Mouse (Mus musculus) liver, adult (tissue): ENCODE results near the gene Tef.

Experiments used
- GATA4 ChIP-seq: IDR thresholded peaks from 2 replicates; pipeline ENCODE4 v1.6.1; 2014; ENCODE audit warnings: mild to moderate bottlenecking, low read length; ENCODE audit not compliant: insufficient replicate concordance

The Tef gene

DNA sequence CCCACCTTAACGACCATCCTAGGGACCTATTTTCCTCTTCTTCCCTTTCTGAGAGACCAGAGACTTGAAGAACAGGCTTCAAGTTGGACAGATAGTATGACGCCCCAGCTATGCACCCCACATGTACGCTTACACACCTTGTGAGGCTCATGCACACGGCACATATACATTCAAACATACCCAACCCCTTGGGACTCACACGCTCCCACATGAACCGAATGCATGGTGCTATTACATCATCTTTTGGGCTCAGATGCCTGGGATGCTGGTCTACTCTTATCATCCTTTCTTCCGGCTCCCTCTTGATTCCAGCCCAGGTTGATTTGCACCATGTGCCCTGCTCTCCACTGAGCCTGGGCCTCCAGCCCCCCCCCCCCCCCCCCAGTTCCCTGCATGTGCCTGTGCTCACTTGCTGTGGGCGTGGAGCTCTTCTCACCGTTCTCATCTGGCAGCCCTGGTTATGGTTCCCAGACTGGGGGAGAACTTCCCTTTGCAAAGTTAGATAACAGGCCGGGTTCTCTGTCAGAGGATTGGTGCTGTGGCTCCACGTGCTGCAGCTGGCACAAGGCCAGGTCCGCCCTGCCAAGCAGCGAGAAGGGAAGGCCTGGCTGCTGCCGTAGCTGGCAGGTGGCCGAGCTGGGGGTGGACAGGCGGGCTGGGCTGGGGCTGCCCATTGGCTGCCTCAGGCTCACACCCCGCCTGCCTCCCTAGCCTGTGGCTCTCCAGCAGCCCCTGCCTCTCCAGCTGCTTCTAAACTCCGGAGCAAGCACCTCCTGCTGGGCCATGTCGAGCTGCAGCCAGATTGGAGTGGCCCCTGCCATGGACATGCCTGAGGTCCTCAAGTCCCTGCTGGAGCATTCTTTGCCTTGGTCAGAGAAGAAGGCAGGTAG, at the start of gene Tef:
Gene Tef, plus strand, starts transcription at position 421 of the 890 bp plus-strand sequence.
- TF ChIP-seq GATA4: peak; percentile 85; the same call in 1 of the 2 replicates

- TF ChIP-seq GATA4: no peak
Measured at GRCm38 (mm10) chr15:81753669-81754068, 48.6 kb upstream of the Tef start.

DNA sequence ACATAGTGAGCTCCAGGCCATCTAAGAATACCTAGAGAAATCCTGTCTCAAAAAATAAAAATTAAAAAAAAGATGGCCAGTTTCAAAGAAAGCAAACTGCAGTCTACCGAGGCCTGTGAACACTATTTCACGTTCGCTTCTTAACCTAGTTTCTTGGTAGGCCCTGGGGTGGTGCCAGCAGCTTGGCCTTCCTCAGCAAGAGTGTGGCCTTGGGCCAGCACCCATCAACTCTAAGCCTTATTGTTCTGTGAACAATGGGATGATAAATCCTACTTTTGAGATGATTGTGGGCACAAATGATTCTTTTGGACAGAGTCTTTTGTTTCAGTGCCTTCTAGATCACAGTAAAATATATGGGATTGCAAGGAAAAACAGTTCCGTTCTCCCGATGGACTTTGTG, 43.5 kb upstream of the Tef start:
- TF ChIP-seq GATA4: no peak

DNA sequence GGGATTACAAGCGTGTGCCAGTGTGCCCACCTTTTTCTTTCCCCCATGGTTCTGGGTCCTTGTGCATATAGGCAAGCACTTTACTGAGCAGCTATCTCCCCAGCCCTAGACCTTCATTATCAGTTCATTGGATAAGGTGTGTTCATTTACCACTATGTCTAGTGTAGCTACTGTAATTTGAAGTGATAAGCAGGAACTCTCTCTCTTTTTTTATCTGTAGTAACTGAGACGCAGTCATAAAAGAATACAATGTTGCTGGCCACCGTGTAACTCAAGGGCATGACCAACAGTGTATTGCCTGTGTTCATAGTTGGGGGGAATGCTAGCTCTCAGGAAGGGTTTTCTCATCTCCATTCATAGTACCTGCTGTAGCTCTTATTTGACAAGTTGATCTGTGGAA, 42.7 kb upstream of the Tef start:
- no peak for TF ChIP-seq GATA4

- TF ChIP-seq GATA4: no peak
Measured at GRCm38 (mm10) chr15:81760361-81761079, 41.7 kb upstream of the Tef start.

DNA sequence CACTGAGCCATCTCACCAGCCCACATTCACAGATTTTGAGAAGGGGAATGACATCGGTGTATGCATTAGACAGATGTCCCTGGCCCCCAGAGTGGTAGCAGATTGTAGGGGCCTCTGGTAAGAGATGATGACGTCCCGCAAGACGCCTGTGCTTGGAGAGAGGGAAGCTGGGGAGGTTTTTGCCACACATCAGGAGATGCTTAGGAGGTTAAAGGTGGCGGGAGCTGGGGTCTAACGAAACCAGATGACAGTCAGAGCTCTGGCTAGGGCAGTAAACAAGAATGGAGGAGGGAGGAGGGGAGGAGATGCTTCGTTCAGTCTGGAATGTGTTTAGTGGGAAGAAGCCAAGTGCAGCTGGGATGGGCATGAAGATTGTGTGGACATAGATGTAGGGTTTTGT, 40.8 kb upstream of the Tef start:
- TF ChIP-seq GATA4: no peak

GRCm38 (mm10) chr15:81761959-81762358, 40.3 kb upstream of the Tef start:
- no peak for TF ChIP-seq GATA4

DNA sequence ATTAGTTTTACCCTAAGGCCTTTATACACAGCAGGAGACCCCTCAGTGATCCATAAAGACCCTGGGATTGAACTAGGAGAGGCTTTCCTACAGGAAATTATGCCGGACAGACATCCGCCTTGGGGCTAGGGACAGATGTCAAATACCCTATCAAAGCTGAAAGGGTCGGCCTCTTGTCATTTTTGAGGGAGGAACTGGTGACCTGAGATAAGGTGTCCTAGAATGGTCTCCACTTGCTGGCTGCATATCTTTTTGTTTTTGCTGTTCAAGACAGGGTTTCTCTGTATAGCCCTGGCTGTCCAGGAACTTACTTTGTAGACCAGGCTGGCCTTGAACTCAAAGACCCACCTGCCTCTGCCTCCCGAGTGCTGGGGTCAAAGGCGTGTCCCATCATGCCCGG, 37.6 kb upstream of the Tef start:
- TF ChIP-seq GATA4: no peak

GRCm38 (mm10) chr15:81765651-81766050, 36.6 kb upstream of the Tef start:
- no peak for TF ChIP-seq GATA4

DNA sequence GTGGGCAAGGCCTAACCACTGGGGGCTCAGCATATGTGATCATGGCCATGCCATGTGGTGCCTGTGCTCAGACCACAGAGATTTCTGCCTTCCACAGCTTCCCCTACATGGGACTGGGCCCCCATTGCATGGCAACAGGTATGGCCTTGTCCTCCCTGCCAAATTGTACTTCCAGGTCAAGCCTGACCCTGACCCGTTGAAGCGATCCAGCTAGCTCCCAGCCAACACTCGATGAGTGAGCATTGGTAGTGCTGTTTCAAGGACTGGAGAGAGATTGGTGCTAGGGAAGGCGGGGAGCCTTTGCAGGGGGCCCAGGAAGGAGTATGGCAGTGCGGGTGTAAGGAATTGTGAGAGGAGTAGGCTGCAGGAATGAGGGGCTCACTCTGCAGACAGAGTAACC, 35.8 kb upstream of the Tef start:
- TF ChIP-seq GATA4: no peak

- no peak for TF ChIP-seq GATA4
Measured at GRCm38 (mm10) chr15:81769037-81769436, 33.2 kb upstream of the Tef start.

GRCm38 (mm10) chr15:81772431-81773120, 29.6 kb upstream of the Tef start:
- no peak for TF ChIP-seq GATA4

- no peak for TF ChIP-seq GATA4
Measured at GRCm38 (mm10) chr15:81774505-81775171, 27.6 kb upstream of the Tef start.

- no peak for TF ChIP-seq GATA4
Measured at GRCm38 (mm10) chr15:81776631-81777422, 25.4 kb upstream of the Tef start.

- no peak for TF ChIP-seq GATA4
Measured at GRCm38 (mm10) chr15:81781816-81782215, 20.4 kb upstream of the Tef start.

- TF ChIP-seq GATA4: no peak
Measured at GRCm38 (mm10) chr15:81784762-81785161, 17.5 kb upstream of the Tef start.
